Mouse (Mus musculus) CH12.LX (cell line): ENCODE measurements around the gene Anpep. TPM values are rescaled to one million over a fixed set of nuclear protein-coding genes. Genes with fewer than 3 reads are reported as not detected.

Experiments used
- DNase-seq: peaks from one replicate; pipeline ENCODE4 v3.0.0-alpha.2; 2013; ENCODE audit errors: extremely low read depth
- H3K27ac ChIP-seq: 2 replicates; pipeline ENCODE4 v1.5.1; 2012; ENCODE audit warnings: low read depth, mild to moderate bottlenecking, control low read depth, moderate library complexity; ENCODE audit not compliant: insufficient read depth
- H3K27me3 ChIP-seq: replicated peaks from 2 replicates; pipeline ENCODE3; 2012; ENCODE audit warnings: inconsistent platforms
- H3K36me3 ChIP-seq, 2 experiments: replicated peaks in 1 of 2; 2 replicates each; pipeline versions ENCODE3 to v1.6.1; 2012; ENCODE audit warnings: inconsistent platforms in 1 of 2, low read length in 1 of 2, mild to moderate bottlenecking in 1 of 2, mixed read lengths in 1 of 2, moderate library complexity in 1 of 2; ENCODE audit not compliant: control insufficient read depth in 1 of 2, insufficient read depth in 1 of 2
- H3K4me1 ChIP-seq, 2 experiments: 2 replicates each; pipeline ENCODE4 v1.6.1; 2012; ENCODE audit warnings: inconsistent platforms in 1 of 2, moderate library complexity in 1 of 2; ENCODE audit not compliant: insufficient read depth in 2 of 2, control insufficient read depth in 1 of 2
- H3K4me2 ChIP-seq: 2 replicates; pipeline ENCODE4 v1.6.1; 2012; ENCODE audit warnings: low read depth, mild to moderate bottlenecking, control low read depth; ENCODE audit not compliant: poor library complexity, insufficient read depth, severe bottlenecking
- H3K4me3 ChIP-seq, 3 experiments: fragments of 150-350 bp in 1 of 3; sonication (generic) in 1 of 3; replicated peaks in 1 of 3; 2 replicates each; pipeline versions ENCODE3 to v1.5.1; 2011 to 2012; ENCODE audit warnings: low read depth in 2 of 3, low read length in 2 of 3, mild to moderate bottlenecking in 2 of 3, moderate library complexity in 2 of 3, control low read depth in 1 of 3, improper control_type of control experiment in 1 of 3, inconsistent platforms in 1 of 3, mixed read lengths in 1 of 3; ENCODE audit not compliant: poor library complexity in 1 of 3
- H3K79me2 ChIP-seq: replicated peaks from 2 replicates; pipeline ENCODE4 v1.6.1; 2012; ENCODE audit warnings: mild to moderate bottlenecking, moderate library complexity; ENCODE audit not compliant: control insufficient read depth, poor library complexity, insufficient read depth, severe bottlenecking; ENCODE audit errors: extremely low read depth
- H3K9ac ChIP-seq: 2 replicates; pipeline ENCODE4 v1.6.1; 2012; ENCODE audit warnings: low read depth, mild to moderate bottlenecking, control low read depth, moderate library complexity; ENCODE audit not compliant: insufficient read depth
- H3K9me3 ChIP-seq: replicated peaks from 2 replicates; pipeline ENCODE3; 2012; ENCODE audit warnings: low read length, inconsistent platforms, mixed read lengths
- BHLHE40 ChIP-seq: IDR thresholded peaks from 2 replicates; pipeline ENCODE4 v1.6.1; 2011; ENCODE audit warnings: mild to moderate bottlenecking, low read depth, low read length, improper control_type of control experiment
- CHD1 ChIP-seq: IDR thresholded peaks from 2 replicates; pipeline ENCODE4 v1.6.1; 2012; ENCODE audit warnings: low read depth, low read length, improper control_type of control experiment, inconsistent platforms
- CHD2 ChIP-seq: IDR thresholded peaks from 2 replicates; pipeline ENCODE4 v1.6.1; 2011; ENCODE audit warnings: low read length, improper control_type of control experiment
- CTCF ChIP-seq, 2 experiments: IDR thresholded peaks in 1 of 2; conservative IDR thresholded peaks in 1 of 2; 2 replicates each; pipeline ENCODE4 v1.5.1; 2011 to 2012; ENCODE audit warnings: low read depth in 2 of 2, low read length in 2 of 2, improper control_type of control experiment in 1 of 2, inconsistent platforms in 1 of 2, mild to moderate bottlenecking in 1 of 2, moderate library complexity in 1 of 2
- E2F4 ChIP-seq: IDR thresholded peaks from 2 replicates; pipeline ENCODE4 v1.6.1; 2011; ENCODE audit warnings: low read depth, low read length, improper control_type of control experiment; ENCODE audit not compliant: insufficient replicate concordance
- ELF1 ChIP-seq: IDR thresholded peaks from 2 replicates; pipeline ENCODE4 v1.6.1; 2014; ENCODE audit warnings: low read depth, mild to moderate bottlenecking, inconsistent platforms, low read length, improper control_type of control experiment
- EP300 ChIP-seq: IDR thresholded peaks from 2 replicates; pipeline ENCODE4 v1.6.1; 2011; ENCODE audit warnings: low read length, improper control_type of control experiment
- ETS1 ChIP-seq: conservative IDR thresholded peaks from 2 replicates; pipeline ENCODE4 v1.6.1; 2012; ENCODE audit warnings: low read depth, mild to moderate bottlenecking, inconsistent platforms, low read length, improper control_type of control experiment, moderate library complexity
- GABPA ChIP-seq: IDR thresholded peaks from 2 replicates; pipeline ENCODE4 v1.6.1; 2012; ENCODE audit warnings: low read depth, low read length, improper control_type of control experiment, inconsistent platforms; ENCODE audit not compliant: insufficient replicate concordance
- HCFC1 ChIP-seq: IDR thresholded peaks from 2 replicates; pipeline ENCODE4 v1.6.1; 2012; ENCODE audit warnings: low read depth, mild to moderate bottlenecking, inconsistent platforms, low read length, improper control_type of control experiment
- IRF4 ChIP-seq: IDR thresholded peaks from 2 replicates; pipeline ENCODE4 v1.6.1; 2014; ENCODE audit warnings: low read depth, mild to moderate bottlenecking, inconsistent platforms, low read length, improper control_type of control experiment
- JUN ChIP-seq: IDR thresholded peaks from 2 replicates; pipeline ENCODE4 v1.6.1; 2011; ENCODE audit warnings: low read depth, mild to moderate bottlenecking, low read length, improper control_type of control experiment, moderate library complexity; ENCODE audit not compliant: insufficient read depth
- JUND ChIP-seq: conservative IDR thresholded peaks from 2 replicates; pipeline ENCODE4 v1.6.1; 2011; ENCODE audit warnings: low read depth, low read length, improper control_type of control experiment
- KAT2A ChIP-seq: IDR thresholded peaks from 2 replicates; pipeline ENCODE4 v1.6.1; 2012; ENCODE audit warnings: low read length, improper control_type of control experiment, inconsistent platforms; ENCODE audit not compliant: insufficient replicate concordance
- MAFK ChIP-seq: IDR thresholded peaks from 2 replicates; pipeline ENCODE4 v1.6.1; 2011; ENCODE audit warnings: low read length, improper control_type of control experiment; ENCODE audit not compliant: insufficient replicate concordance
- MAX ChIP-seq: IDR thresholded peaks from 2 replicates; pipeline ENCODE4 v1.6.1; 2011; ENCODE audit warnings: low read length, improper control_type of control experiment
- MAZ ChIP-seq: IDR thresholded peaks from 2 replicates; pipeline ENCODE4 v1.6.1; 2012; ENCODE audit warnings: low read depth, mild to moderate bottlenecking, inconsistent platforms, low read length, improper control_type of control experiment, moderate library complexity
- MEF2A ChIP-seq: IDR thresholded peaks from 2 replicates; pipeline ENCODE4 v1.6.1; 2014; ENCODE audit warnings: low read depth, mild to moderate bottlenecking, inconsistent platforms, low read length, improper control_type of control experiment, borderline replicate concordance
- MXI1 ChIP-seq: IDR thresholded peaks from 2 replicates; pipeline ENCODE4 v1.6.1; 2011; ENCODE audit warnings: mild to moderate bottlenecking, low read depth, low read length, improper control_type of control experiment
- MYC ChIP-seq: IDR thresholded peaks from 2 replicates; pipeline ENCODE4 v1.6.1; 2011; ENCODE audit warnings: low read depth, mild to moderate bottlenecking, improper control_type of control experiment, low read length
- NELFE ChIP-seq: IDR thresholded peaks from 2 replicates; pipeline ENCODE4 v1.6.1; 2011; ENCODE audit warnings: low read depth, low read length, improper control_type of control experiment
- NRF1 ChIP-seq: IDR thresholded peaks from 2 replicates; pipeline ENCODE4 v1.6.1; 2014; ENCODE audit warnings: low read depth, mild to moderate bottlenecking, inconsistent platforms, low read length, improper control_type of control experiment, moderate library complexity
- PAX5 ChIP-seq: IDR thresholded peaks from 2 replicates; pipeline ENCODE4 v1.6.1; 2012; ENCODE audit warnings: low read length, inconsistent platforms, mixed read lengths
- POLR2A ChIP-seq: IDR thresholded peaks from 2 replicates; pipeline ENCODE4 v1.6.1; 2011; ENCODE audit warnings: low read depth, mild to moderate bottlenecking, improper control_type of control experiment, low read length
- POLR2AphosphoS2 ChIP-seq: IDR thresholded peaks from 2 replicates; pipeline ENCODE4 v1.6.1; 2011; ENCODE audit warnings: low read depth, low read length, improper control_type of control experiment
- RAD21 ChIP-seq: IDR thresholded peaks from 2 replicates; pipeline ENCODE4 v1.6.1; 2011; ENCODE audit warnings: low read depth, mild to moderate bottlenecking, low read length, improper control_type of control experiment, moderate library complexity
- RCOR1 ChIP-seq: conservative IDR thresholded peaks from 2 replicates; pipeline ENCODE4 v1.6.1; 2012; ENCODE audit warnings: low read depth, mild to moderate bottlenecking, inconsistent platforms, low read length, improper control_type of control experiment
- SIN3A ChIP-seq: IDR thresholded peaks from 2 replicates; pipeline ENCODE4 v1.6.1; 2012; ENCODE audit warnings: low read length, improper control_type of control experiment, inconsistent platforms
- SMC3 ChIP-seq: IDR thresholded peaks from 2 replicates; pipeline ENCODE4 v1.6.1; 2011; ENCODE audit warnings: low read depth, low read length, improper control_type of control experiment
- TBP ChIP-seq: conservative IDR thresholded peaks from 2 replicates; pipeline ENCODE4 v1.6.1; 2011; ENCODE audit warnings: low read depth, low read length, improper control_type of control experiment
- TCF12 ChIP-seq: IDR thresholded peaks from 2 replicates; pipeline ENCODE4 v1.6.1; 2014; ENCODE audit warnings: low read depth, mild to moderate bottlenecking, inconsistent platforms, low read length, improper control_type of control experiment
- UBTF ChIP-seq: IDR thresholded peaks from 2 replicates; pipeline ENCODE4 v1.6.1; 2012; ENCODE audit warnings: low read depth, mild to moderate bottlenecking, inconsistent platforms, low read length, improper control_type of control experiment, moderate library complexity
- USF1 ChIP-seq: IDR thresholded peaks from 2 replicates; pipeline ENCODE4 v1.6.1; 2014; ENCODE audit warnings: low read depth, mild to moderate bottlenecking, inconsistent platforms, low read length, improper control_type of control experiment
- USF2 ChIP-seq: conservative IDR thresholded peaks from 2 replicates; pipeline ENCODE4 v1.6.1; 2011; ENCODE audit warnings: low read depth, low read length, improper control_type of control experiment
- ZC3H11A ChIP-seq: IDR thresholded peaks from 2 replicates; pipeline ENCODE4 v1.6.1; 2012; ENCODE audit warnings: low read depth, mild to moderate bottlenecking, inconsistent platforms, low read length, improper control_type of control experiment
- ZKSCAN1 ChIP-seq: IDR thresholded peaks from 2 replicates; pipeline ENCODE4 v1.6.1; 2012; ENCODE audit warnings: low read depth, inconsistent platforms, low read length, improper control_type of control experiment, borderline replicate concordance
- ZMIZ1 ChIP-seq: IDR thresholded peaks from 2 replicates; pipeline ENCODE4 v1.6.1; 2012; ENCODE audit warnings: low read depth, mild to moderate bottlenecking, inconsistent platforms, low read length, improper control_type of control experiment
- ZNF384 ChIP-seq: IDR thresholded peaks from 2 replicates; pipeline ENCODE4 v1.6.1; 2012; ENCODE audit warnings: low read depth, low read length, improper control_type of control experiment, inconsistent platforms
- dilution Hi-C: fragments of 300-500 bp; cut with MboI; formaldehyde crosslinking; loops from 2 replicates; pipeline ENCODE4 v1.14.3; 2020; ENCODE audit warnings: low sequenced_read_pairs; ENCODE audit not compliant: extremely low pct_unique_long_range_greater_than_20kb, extremely low pct_ligation_motif_present
- in situ Hi-C: fragments of 300-500 bp; cut with MboI; formaldehyde crosslinking; loops from 3 replicates; pipeline ENCODE4 v1.14.3; 2019; ENCODE audit warnings: low sequenced_read_pairs, low pct_ligation_motif_present, low pct_unique_long_range_greater_than_20kb, mixed read lengths
- polyA plus RNA-seq: library from polyadenylated mRNA; unstranded; fragments of >175 nt; gene quantifications from 2 replicates; pipeline ENCODE4 v1.2.1, GENCODE M21; 2012; ENCODE audit warnings: low read depth; ENCODE audit not compliant: insufficient read length
- total RNA-seq, 2 experiments: library from RNA; depleted of rRNA; stranded (reverse); fragments of 300-350 nt in 1 of 2; fragments of >200 nt in 1 of 2; gene quantifications; 2 replicates each; pipeline ENCODE4 v1.2.3; 2012 to 2014

Gene Anpep
- total and polyA plus RNA-seq, 3 experiments: 0.25 to 0.60 TPM; not detected in 1

- Histone ChIP-seq H3K27me3 (peaks cover 2% of the 10 kb centered on the region), H3K9ac (no peak overlapping the region), H3K9me3 (no peaks in the 10 kb centered on the region), H3K36me3 (no peaks in the 10 kb centered on the region), H3K27ac (no peak overlapping the region), H3K4me3 (no peak overlapping the region), H3K4me1 (peaks cover 12 to 22% of the 10 kb centered on the region in 2 experiments), H3K79me2 (no peaks in the 10 kb centered on the region), H3K4me2 (peak overlapping the region; percentile 21; the same call in 1 of the 2 replicates)
- in situ Hi-C loops: no loop called here
- TF ChIP-seq TCF12 (no peak), NELFE (no peak), KAT2A (no peak), POLR2A (no peak), HCFC1 (no peak), MXI1 (peak; percentile 12; the same call in 1 of the 2 replicates), USF2 (no peak), RCOR1 (no peak), TBP (no peak), IRF4 (peak; percentile 92), E2F4 (no peak), BHLHE40 (peak; percentile 96), MAX (peak; percentile 44; the same call in 1 of the 2 replicates), GABPA (no peak), UBTF (no peak), MYC (peak; percentile 53; the same call in 1 of the 2 replicates), ZKSCAN1 (no peak), ZMIZ1 (no peak), CTCF (conservative IDR thresholded peaks at IDR 0.05 in 1 of 2, IDR thresholded peaks at IDR 0.05 in 1 of 2; ENCODE audit: low read depth in 2 of 2, low read length in 2 of 2) (no peak), NRF1 (no peak), CHD1 (no peak), JUN (peak; percentile 61; the same call in 1 of the 2 replicates), USF1 (no peak), ZNF384 (no peak), MAFK (no peak), POLR2AphosphoS2 (no peak), MAZ (no peak), JUND (peak; percentile 75), ELF1 (no peak), ETS1 (peak; percentile 73), SMC3 (no peak), MEF2A (peak; percentile 26; the same call in 1 of the 2 replicates), CHD2 (no peak), ZC3H11A (no peak), PAX5 (no peak), SIN3A (no peak), EP300 (peak; percentile 46; the same call in 1 of the 2 replicates), RAD21 (no peak; the same call in 1 of the 2 replicates)
- dilution Hi-C loops: no loop called here
- DNase-seq: peak; percentile 74
Measured at GRCm38 (mm10) chr7:79867861-79868260, 7.0 kb upstream of the Anpep start.
